Mouse (Mus musculus) lung, adult 2 months (tissue): ENCODE data around the gene Pglyrp1. TPM values are rescaled to one million over a fixed set of nuclear protein-coding genes. Genes with fewer than 3 reads are reported as not detected.
"Not testable (repeated sequence)": the region's sequence is repeated elsewhere in the genome, so short reads cannot be mapped to it uniquely, and the experiment has no call there.

Experiments
- DNase-seq: peaks from one replicate; pipeline ENCODE4 v3.0.0; 2022
- H3K4me1 ChIP-seq: fragments of 200-500 bp; 2 replicates; pipeline ENCODE4 v1.6.1; 2011; ENCODE audit warnings: low read length; ENCODE audit not compliant: control insufficient read depth, insufficient read depth
- H3K4me3 ChIP-seq: fragments of 200-500 bp; replicated peaks from 2 replicates; pipeline ENCODE3; 2011; ENCODE audit warnings: low read depth, mild to moderate bottlenecking, control low read depth, low read length; ENCODE audit errors: extremely low read depth
- CTCF ChIP-seq: fragments of 200-500 bp; IDR thresholded peaks from 2 replicates; pipeline ENCODE4 v1.5.1; 2011; ENCODE audit warnings: mild to moderate bottlenecking, low read length, control low read depth; ENCODE audit not compliant: insufficient read depth
- POLR2A ChIP-seq: fragments of 200-500 bp; IDR thresholded peaks from 2 replicates; pipeline ENCODE4 v1.6.1; 2011; ENCODE audit warnings: low read depth, mild to moderate bottlenecking, control low read depth, low read length, borderline replicate concordance; ENCODE audit errors: extremely low read depth
- WGBS: fragments of 180-500 bp; shearing (Covaris S2); methylation state at CpG from one replicate; pipeline ENCODE4 v1.1.7; 2018; 5-methylcytosine and 5-hydroxymethylcytosine counted together
- polyA plus RNA-seq: library from polyadenylated mRNA; depleted of rRNA; stranded (reverse); fragments of >200 nt; gene quantifications from 2 replicates; pipeline ENCODE4 v1.2.3, GENCODE M21; 2012; rRNA removed

The Pglyrp1 gene
- polyA plus RNA-seq, result 46.7 and 112 TPM in 2 replicates

GRCm38 (mm10) chr7:18871031-18871430 lies at the start of gene Pglyrp1:
Pglyrp1 (plus strand) TSS chr7:18871331.
- H3K4me1 ChIP-seq, DNase-seq, H3K4me3 ChIP-seq: not testable (repeated sequence)
- WGBS, result 90% methylated on average over 1 of the region's 8 CpGs

- 54% methylated on average over 3 of the region's 3 CpGs for WGBS
- Histone ChIP-seq H3K4me3 (no peak within 1 kb of the TSS), H3K4me1 (no peaks in the 10 kb centered on the region)
- DNase-seq, result no peak
- TF ChIP-seq POLR2A (no peak), CTCF (no peak)
Measured at GRCm38 (mm10) chr7:18821507-18821906, 49.6 kb upstream of the Pglyrp1 start, which contains the start of gene Psg17. Psg17 (minus strand) TSS chr7:18821607.

- Histone ChIP-seq H3K4me3 (no peak overlapping the region), H3K4me1 (no peaks in the 10 kb centered on the region)
- WGBS, result 59% methylated on average over 26 of the region's 26 CpGs
- TF ChIP-seq CTCF (no peak), POLR2A (no peak)
- no peak for DNase-seq
Measured at GRCm38 (mm10) chr7:18827792-18828546, 43.2 kb upstream of the Pglyrp1 start.

GRCm38 (mm10) chr7:18828592-18828991 lies 42.5 kb upstream of the Pglyrp1 start:
- WGBS, result 59% methylated on average over 9 of the region's 9 CpGs
- H3K4me1 ChIP-seq, result no peaks in the 10 kb centered on the region
- no peak overlapping the region for H3K4me3 ChIP-seq
- TF ChIP-seq POLR2A, result no peak
- TF ChIP-seq CTCF, result no peak
- DNase-seq, result no peak

- TF ChIP-seq POLR2A (no peak), CTCF (no peak)
- DNase-seq, result no peak
- 82% methylated on average over 7 of the region's 7 CpGs for WGBS
- no peaks in the 10 kb centered on the region for H3K4me1 ChIP-seq
- H3K4me3 ChIP-seq, result no peak overlapping the region
Measured at GRCm38 (mm10) chr7:18829545-18829944, 41.6 kb upstream of the Pglyrp1 start.

- TF ChIP-seq POLR2A (no peak), CTCF (peak; percentile 34)
- 35% methylated on average over 13 of the region's 13 CpGs for WGBS
- H3K4me1 ChIP-seq, result no peaks in the 10 kb centered on the region
- no peak for DNase-seq
- no peak overlapping the region for H3K4me3 ChIP-seq
Measured at GRCm38 (mm10) chr7:18832298-18832697, 38.8 kb upstream of the Pglyrp1 start.

- peak; percentile 44 for DNase-seq
- WGBS, result 3% methylated on average over 3 of the region's 3 CpGs
- 0 out of 2 replicates have a peak, but pooled peaks have one; percentile 32 for TF ChIP-seq POLR2A
- TF ChIP-seq CTCF, result no peak
- H3K4me3 ChIP-seq, result peak within 1 kb of the TSS; percentile 98
- peaks cover 5% of the 10 kb centered on the region for H3K4me1 ChIP-seq
Measured at GRCm38 (mm10) chr7:18839865-18840264, 31.3 kb upstream of the Pglyrp1 start, which contains the start of gene Mill2. Mill2 (plus strand) TSS chr7:18839966.

- peaks cover 5% of the 10 kb centered on the region for H3K4me1 ChIP-seq
- WGBS, result 2% methylated on average over 14 of the region's 17 CpGs
- TF ChIP-seq POLR2A (peak; percentile 94), CTCF (no peak)
- peak overlapping the region; percentile 98 for H3K4me3 ChIP-seq
- peak; percentile 64 for DNase-seq
Measured at GRCm38 (mm10) chr7:18840386-18841173, 30.6 kb upstream of the Pglyrp1 start.

GRCm38 (mm10) chr7:18841174-18841567 lies 30.0 kb upstream of the Pglyrp1 start:
- TF ChIP-seq CTCF (no peak), POLR2A (no peak)
- WGBS, result 32% methylated on average over 1 of the region's 1 CpGs
- H3K4me3 ChIP-seq, result peak overlapping the region; percentile 27
- no peak for DNase-seq
- peaks cover 5% of the 10 kb centered on the region for H3K4me1 ChIP-seq
